Mouse (Mus musculus) forelimb bud, embryonic 11.5 days (tissue): ENCODE measurements at regions not wholly inside any gene's neighbourhood (a gene's known extent, or its start where the extent isn't known, plus 50 kb on each side); places are given as distances from the start of the nearest gene placed in this dataset.

Experiments used
- DNase-seq: peaks from one replicate; pipeline ENCODE4 v3.0.0-alpha.2; 2012; ENCODE audit warnings: low read depth, low spot score

DNA sequence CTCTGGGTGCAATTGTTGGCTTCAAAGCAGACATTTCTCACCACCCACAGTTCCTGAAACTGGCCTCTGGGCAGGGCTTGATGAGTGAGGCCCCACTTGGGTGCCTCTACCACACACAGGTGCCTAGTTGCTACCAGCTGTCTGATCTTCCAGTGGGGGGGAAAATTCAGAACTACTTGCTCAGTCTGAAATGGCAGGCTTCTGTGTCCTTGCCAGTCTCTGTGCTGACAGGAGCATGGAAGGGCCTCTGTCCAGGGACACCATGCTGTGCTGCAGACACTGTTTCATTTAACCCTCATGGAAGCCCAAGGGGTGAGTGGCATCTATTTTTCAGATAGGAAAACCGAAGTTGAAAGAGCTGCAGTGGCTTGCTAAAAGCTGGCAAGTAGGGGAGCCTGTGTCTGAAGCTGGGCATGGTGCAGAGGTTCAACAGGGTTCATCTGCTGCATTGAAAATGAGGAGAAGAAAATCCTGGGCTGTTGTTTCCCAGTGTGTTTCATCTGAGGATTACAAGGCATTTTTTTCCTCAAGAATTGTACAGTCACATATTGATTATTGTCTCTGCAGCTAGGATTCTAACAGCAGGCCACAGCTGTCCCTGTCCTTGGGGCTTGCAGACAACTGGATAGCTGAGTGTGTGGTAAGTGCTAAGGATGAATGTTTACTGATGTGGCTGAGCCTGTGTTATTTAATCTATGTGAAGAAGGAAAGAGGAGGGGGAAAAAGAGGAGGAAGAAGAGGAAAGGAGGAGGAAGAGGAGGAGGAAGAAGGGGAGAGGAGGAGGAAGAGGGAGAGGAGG, 78.4 kb upstream of the Gadd45a start:
- no peak for DNase-seq

DNA sequence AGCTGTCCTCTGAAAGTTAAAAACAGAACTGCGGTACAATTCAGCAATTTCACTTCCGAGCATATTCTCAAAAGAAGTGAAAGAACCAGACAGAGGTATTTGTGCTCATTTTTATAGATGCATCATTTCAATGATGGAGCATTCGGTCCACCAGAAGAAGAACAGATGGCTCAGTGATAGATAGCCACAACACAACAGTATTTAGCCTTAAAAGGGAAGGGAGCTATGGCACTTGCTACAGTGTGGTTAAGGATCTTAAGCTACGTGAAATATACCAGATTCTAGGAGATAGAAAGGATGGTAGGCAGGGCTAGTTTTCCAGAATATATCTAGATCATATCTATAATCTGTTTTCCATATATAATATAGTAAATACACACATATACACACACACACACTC, 77.5 kb upstream of the Gadd45a start:
- DNase-seq: no peak

DNA sequence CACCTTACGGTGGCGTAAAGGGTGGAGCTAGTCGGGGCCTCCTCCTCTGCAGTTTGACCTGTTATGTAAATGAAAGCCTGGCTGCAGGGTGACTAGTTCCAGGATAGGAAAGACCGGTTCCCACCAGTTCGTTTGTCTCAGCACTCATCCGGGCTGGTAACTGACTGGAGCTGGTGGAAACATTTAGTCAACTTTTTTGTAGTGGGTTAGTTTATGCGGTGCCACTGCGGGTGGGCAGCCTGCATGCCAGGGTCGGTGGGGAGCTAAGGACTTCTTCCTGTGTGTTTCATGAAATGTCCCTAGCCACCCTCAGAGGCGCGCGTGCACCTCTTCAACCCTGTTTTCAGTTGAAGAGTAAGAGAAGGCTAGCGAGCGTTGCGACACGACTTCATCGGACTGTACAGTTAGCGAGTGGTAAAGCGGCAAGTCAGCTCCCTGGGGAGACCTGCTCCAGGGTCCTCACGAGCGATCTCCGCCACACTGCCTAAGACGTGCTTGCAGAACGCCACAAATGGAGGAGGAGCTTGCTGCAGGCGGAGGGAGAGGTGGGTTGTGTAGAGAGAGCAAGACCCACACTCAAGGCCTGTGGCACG, 76.5 kb upstream of the Gadd45a start:
- no peak for DNase-seq

DNA sequence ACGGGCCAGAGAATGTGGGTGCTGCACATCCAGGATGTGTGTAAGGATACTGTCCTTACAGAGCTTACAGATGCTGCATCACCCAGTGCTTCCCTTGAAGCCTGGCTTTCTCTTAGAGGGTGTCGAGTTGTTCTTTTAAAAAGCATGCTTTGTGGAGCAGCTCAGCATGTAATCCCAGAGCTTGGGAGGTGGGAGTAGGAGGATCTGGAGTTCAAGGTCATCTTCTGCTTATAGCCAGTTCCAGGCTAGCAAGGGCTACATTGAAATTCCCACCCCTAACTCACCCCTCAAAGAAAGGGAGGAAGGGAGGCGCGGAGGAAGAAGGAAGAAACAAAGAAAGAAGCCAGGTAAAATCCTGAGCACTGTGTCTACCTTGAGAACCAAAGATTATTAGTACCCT, 76.0 kb upstream of the Gadd45a start:
- DNase-seq: no peak

DNA sequence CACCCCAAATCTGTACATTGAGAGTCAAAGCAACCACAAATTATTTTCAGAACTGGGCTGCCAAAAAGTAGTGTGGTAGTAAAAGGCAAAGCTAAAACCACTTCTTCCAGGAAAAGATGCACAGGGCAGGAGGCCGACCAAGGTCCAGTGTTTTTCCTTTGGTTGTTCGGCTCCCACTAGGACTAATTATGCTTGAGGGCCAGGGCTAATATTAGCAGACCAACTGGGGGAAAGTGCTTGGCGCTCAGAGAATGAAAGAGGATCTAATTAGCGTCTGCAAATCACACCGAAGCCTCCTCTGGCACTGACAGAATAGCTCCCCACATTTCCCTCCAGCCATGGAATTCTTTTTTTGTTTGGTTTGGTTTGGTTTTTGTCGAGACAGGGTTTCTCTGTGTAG, 75.1 kb upstream of the Gadd45a start:
- DNase-seq: no peak

DNA sequence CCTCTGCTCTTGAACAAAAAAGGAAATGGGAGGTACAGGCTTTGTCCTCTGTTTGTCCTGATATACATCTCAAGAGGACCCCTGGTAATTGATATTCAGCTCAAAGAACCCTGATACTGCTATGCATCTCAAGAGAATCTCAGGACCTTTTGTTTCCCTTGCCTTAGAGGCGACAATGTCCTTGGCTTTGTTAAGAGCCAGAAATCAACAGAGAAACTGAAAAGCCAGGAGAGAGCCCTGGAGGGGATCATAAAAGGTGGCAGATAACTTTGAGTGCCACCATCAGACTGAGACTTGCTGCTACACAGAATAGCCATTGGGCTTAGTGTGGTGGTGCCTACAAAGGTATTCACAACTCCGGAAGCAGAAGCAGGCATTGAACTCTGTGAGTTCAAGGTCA, 74.3 kb upstream of the Gadd45a start:
- DNase-seq: no peak

DNA sequence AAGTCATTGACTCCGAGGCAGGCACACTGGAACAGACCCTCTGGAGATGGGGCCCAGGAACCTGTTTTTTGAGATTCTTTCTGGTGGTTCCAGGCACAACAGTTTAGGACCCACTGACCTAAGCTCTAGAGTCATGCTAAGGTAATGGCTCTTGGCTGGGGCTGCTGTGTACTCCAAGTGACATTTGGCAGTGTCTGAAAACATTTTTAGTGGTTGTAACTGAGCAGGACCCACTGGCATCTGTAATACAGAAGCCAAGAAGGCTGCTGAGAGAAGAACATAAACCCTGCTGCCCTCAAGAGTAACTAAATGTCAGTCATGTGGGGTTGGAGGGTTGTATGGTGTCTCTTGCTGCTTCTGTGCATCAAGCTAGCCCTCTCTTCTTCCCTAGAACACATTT, 73.1 kb upstream of the Gadd45a start:
- DNase-seq: no peak

DNA sequence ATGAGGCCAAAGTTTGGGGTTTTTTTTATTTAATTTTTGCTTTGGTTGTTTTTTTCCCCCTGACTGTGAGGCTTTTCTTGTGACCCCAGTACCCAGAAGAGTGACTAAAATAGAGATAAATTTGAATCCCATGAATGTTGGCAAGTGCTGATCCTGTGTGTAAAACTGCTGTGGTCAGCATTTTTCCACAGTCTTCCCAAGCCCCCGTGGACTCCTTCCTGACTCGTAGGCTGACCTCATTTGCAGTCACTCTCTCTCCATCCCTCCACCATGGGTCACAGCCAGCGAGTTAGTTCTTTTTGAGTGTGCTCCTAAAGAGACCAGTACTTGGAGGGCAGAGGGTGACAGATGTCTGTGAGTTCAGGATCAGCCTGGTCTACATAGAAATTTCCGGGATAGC, 72.5 kb upstream of the Gadd45a start:
- DNase-seq: no peak

DNA sequence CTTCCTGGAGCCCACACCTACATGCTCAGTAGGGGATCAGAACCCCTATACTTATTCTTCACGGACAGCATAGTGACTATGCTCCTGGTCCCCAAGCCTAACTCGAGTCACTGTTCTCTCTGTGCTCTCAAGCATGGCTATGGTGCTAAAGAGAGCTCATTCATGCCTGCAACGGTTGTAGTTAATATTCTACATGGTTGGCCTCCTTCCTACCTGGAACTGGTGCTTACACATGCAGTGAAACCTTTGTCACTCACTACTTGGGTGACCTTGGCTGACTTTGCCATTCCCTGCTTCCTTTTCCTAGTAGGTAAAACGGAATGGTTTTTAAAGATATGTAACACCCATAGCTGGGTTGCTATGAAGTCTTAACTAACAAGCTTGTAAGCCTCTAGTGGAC, 70.3 kb upstream of the Gadd45a start:
- no peak for DNase-seq

DNA sequence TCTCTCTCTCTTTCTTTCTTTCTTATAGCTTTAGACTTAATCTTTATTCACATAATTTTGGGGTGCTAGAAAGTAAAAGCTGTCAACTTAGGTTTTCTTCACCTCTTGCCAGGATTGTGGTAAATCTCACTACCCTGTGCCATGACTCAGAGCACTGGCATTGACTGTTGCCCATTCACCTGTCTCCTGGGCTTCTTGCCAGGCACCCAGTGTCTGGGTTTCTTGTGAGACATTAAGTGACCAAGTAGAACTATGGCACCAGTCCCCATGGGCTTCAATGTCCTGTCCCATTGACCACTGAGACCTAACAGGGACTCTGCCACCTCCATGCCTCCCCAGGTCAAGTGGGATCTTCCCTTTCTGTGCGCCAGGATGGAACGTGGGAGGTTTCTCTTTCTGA, 69.2 kb upstream of the Gadd45a start:
- no peak for DNase-seq

DNA sequence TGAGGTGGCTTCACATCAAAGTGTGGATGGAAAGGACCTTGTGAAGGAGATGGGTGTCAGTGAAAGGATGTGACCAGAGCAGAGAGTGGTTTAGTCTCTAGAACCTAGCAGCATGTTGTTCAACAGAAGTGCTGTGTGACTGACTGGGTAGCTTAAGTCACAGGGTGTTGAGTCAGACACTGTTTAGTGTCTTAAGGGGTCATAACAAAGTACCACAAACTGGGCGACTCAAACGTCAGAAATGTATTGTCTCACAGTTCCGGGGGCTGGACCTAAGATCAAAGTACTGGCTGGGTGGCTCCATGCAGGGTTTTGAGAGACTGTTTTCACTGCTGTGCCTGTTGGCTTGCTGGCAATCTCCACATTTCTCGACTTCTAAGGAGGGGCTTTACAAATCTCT, 68.1 kb upstream of the Gadd45a start:
- no peak for DNase-seq

DNA sequence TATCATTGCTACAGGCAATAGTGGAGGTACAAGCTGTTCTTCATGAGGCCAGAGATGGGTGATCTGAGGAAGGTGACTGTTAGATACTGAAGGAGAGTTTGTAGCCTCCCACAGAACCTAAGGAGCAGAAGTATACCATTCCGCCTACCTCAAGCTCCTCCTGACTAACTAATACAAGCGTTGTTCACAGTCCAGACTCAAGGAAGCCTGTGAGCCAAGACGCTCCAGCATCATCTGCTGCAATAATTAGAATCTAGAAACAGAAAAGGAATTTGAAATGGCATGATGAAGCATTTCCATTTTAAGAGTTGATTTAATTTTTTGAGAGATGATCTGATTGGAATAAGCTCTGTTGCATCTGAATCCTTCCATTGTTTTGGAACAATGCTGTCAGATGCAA, 66.9 kb upstream of the Gadd45a start:
- DNase-seq: no peak

DNA sequence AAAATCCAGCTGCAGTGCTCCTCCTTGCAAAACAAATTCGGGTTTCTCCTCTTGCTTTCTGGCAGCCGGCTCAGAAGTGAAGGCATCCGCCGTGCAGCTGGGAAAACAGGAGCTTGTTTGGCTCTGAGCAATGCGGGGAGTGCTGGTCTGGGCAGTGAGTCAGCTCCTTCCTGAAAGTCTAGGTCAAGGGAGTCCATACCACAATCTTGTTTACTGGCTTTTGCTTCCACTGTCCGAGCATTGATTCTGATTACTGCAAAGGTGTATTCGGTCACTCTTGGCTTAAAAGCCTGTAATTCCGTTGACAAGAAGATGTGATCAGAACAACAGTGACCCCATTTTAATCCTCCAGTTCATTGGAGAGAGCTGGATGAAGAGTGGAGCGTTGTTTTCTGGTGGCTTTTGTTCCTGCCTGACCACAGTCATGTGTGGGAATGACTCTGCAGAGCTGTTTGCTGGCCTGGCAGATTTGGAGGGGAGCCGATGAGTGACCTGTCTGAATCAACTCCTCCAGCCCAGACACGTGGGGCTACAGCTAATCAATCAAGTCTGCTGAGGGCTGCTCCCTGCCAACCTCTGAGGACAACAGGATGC, 65.4 kb upstream of the Gadd45a start:
- DNase-seq: no peak

DNA sequence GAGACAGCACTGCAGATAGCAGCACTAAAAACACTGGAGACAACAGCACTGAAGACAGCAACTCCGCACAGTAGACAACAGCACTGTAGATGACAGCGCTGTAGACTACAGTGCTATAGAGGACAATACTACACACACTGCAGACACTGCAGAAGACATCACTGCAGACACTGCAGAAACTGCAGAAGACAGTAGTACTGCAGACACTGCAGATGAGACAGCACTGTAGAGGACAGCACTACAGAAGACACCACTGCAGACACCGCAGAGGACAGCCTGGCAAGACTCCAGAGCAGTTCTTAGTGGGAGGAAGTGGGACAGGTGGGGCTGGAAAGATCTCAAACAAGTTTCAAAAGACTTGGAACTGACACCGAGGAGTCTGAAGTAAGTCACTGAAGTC, 64.8 kb upstream of the Gadd45a start:
- no peak for DNase-seq

DNA sequence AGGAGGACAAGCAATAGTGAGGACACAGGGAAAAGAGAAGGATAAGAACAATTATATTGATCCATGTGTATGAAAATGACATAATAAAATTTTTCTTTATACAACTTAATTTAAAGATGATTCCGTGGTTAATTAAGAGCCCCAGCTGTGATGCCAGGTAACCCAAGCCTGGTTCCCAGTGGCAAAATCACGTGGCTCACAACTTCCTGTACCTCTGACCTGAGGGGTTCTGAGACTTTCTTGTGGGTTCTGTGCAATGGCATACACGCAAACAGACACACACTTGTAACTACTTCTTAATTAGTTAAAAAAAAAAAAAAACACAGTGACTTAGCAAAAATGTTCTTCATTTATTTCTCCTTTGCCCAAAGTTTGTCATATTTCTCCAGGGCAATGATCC, 57.2 kb upstream of the Gadd45a start:
- DNase-seq: no peak

DNA sequence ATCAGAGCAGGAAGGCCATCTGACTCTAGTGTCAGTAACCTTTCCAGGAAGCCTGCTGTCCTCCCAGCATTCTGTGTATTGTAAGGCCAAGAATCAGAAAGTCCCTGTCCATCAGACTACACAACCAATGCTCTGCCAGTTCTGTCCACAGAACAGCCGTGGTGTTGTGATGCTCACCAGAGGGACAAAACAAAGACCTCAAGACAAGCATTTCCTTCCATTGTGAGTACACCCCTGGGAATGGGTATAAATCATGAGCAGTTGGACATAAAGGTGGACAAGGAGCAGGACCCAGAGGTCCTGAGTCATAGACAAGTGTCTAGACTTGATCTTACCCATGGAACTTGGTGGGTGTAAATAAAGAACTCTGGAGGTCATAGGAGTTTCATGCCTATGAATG, 55.9 kb upstream of the Gadd45a start:
- DNase-seq: no peak

DNA sequence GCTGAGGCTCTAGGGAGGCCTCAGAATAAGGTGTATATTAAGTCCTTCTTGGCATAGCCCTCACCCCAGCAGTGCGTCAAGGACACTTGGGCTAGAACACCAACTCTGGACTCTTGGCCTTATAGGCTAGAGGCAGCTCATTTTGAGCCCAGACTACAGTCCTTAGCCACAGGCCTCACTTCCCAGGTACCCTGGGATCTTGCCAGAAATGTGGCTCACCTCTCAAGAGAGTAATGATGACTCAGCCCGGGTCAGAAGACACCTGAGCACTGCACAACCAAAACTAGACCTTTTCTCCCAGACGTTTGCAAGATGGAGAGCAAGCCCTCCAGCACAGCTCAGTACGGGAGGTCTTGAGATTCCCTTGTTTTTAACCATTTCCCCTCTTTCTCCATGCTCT, 52.9 kb upstream of the Gadd45a start:
- DNase-seq: no peak

DNA sequence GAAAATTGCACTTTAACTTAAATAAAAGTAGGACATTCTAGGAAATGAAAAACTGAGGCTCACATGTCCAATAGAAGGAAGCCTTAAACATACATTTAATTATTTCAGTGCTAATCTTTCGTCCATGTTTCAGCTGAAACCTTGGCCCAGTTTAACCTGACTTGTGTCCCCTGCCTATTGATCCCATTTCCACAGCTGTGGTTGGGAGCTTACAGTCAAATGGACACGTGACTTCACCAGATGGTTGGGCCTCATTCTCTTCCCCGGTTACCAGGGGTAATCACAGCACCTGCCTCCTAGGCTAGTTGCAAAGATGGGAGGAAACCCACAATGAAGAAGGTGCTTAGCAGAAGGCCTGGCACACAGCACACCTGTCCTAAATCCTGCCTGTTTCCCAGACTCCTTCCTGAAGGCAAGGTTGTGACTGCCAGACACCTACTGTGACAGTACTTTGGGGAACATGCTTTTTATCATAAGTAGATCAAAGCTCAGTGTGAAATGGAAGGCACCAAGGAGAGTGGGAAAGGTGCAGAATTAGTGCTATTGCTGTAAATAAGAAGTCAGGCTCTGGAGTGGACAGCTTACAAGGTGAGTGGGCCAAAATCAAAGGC, 52.4 kb upstream of the Gadd45a start:
- no peak for DNase-seq

DNA sequence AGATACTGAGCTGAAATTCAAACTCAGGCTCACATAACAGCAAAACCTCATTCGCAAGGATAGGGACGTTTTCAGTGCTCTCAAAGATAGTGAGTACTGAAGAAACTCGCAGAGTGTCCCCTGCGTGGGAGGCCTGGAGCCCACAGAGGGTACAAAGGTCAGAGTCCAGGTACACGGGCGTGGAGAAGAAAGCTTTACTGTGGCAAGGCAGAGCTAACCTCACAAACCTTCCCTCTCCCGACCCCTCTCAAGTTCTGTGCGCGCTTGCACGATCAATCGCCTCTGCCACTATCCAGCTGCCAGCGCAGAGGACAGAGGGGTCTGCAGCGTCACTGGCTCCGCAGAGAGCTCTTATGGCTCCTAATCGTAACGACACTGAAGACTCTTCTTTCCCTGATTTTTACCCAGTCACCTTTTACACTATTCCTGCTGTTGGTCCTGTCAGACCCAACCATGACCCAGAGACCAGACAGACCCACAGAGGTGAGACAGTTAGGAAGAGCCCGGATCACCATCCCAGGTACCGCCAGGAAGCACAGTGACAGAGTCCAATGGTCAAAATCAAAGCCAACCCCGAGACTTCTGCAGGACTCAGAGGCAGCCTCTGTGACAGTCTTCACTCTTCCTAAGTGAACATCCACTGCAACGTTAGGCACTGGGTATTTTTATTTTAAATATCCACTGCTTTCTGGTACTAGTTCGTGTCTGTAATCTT, 51.6 kb upstream of the Gadd45a start:
- no peak for DNase-seq

DNA sequence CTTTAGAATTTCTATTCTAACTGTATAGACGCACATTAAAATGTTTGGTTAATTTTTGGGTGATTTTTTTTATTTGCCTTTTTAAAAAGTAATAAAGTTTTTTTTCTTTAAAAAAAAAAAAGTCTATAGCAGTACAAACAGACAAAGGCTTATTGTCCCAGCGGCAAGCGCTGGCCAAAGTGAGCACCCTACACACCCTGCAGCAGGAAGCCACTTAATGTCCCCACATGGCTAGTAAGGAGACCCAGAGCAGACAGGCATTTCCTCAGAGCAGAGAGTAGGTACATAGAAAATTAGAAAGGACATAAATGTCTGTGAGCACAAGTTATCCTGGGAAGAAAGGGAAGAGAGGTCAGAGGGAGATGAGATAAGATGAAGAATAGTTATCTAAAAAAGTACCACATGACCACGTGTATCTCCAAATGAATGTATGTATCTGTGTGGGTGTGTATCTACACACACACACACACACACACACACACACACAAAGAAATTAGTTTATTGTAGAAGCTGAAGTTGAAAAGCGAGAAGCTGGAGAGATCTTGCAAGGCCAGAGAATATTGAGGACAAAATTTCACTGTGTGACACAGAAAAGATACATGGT, 50.7 kb upstream of the Gadd45a start:
- no peak for DNase-seq

DNA sequence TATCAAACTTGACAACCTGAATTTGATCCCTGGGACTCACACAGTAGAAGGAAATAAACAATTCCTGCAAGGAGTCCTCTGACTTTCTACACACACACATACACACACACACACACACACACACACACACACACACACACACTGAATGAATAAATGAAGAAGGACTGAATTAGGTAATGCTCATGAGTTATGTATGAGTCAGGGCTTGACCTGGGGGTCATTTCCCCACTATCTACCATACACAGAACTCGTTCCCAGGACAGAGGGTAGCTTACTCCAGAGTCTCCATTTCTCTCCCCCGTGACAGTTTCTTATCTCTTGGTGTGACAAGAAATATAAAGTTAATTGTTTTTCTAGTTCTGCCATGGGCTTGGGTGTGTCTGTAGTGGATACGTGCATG, 50.1 kb upstream of the Gadd45a start:
- no peak for DNase-seq
